Mouse (Mus musculus): ENCODE data around the gene Gm20388.

The Gm20388 gene

GRCm38 (mm10) chr8:122398186-122398585 lies 2487.5 kb downstream of the Gm20388 start:
- no peak for DNase-seq (ENCODE audit: low spot score in 2 of 2)

- DNase-seq (ENCODE audit: low spot score in 2 of 2), result no peak
Observed at GRCm38 (mm10) chr8:122405146-122405805, 2494.6 kb downstream of the Gm20388 start.

GRCm38 (mm10) chr8:122407678-122408077 lies 2497.0 kb downstream of the Gm20388 start:
- DNase-seq (ENCODE audit: low spot score in 2 of 2), result no peak

- no peak for DNase-seq (ENCODE audit: low spot score in 2 of 2)
Observed at GRCm38 (mm10) chr8:122414311-122414710, 2503.7 kb downstream of the Gm20388 start.

GRCm38 (mm10) chr8:122415554-122415953 lies 2504.9 kb downstream of the Gm20388 start:
- no peak for DNase-seq (ENCODE audit: low spot score in 2 of 2)

- DNase-seq (ENCODE audit: low spot score in 2 of 2), result peak in 1 of 2 experiments; percentile 51
Observed at GRCm38 (mm10) chr8:122419881-122420555, 2509.4 kb downstream of the Gm20388 start.

GRCm38 (mm10) chr8:122421376-122422070 lies 2510.9 kb downstream of the Gm20388 start, which contains the start of gene Il17c:
TSS of gene Il17c (plus strand) at chr8:122422020.
- DNase-seq (ENCODE audit: low spot score in 2 of 2), result no peak

GRCm38 (mm10) chr8:122423217-122423616 lies 2512.6 kb downstream of the Gm20388 start:
- no peak for DNase-seq (ENCODE audit: low spot score in 2 of 2)

GRCm38 (mm10) chr8:122423659-122424058 lies 2513.0 kb downstream of the Gm20388 start:
- no peak for DNase-seq (ENCODE audit: low spot score in 2 of 2)

- DNase-seq (ENCODE audit: low spot score in 2 of 2), result no peak
Observed at GRCm38 (mm10) chr8:122426145-122426544, 2515.5 kb downstream of the Gm20388 start.

GRCm38 (mm10) chr8:122427607-122428006 lies 2517.0 kb downstream of the Gm20388 start:
- DNase-seq (ENCODE audit: low spot score in 2 of 2), result no peak

GRCm38 (mm10) chr8:122428163-122428562 lies 2517.5 kb downstream of the Gm20388 start:
- DNase-seq (ENCODE audit: low spot score in 2 of 2), result no peak

- no peak for DNase-seq (ENCODE audit: low spot score in 2 of 2)
Observed at GRCm38 (mm10) chr8:122430058-122430636, 2519.5 kb downstream of the Gm20388 start.

GRCm38 (mm10) chr8:122430646-122431045 lies 2520.0 kb downstream of the Gm20388 start:
- no peak for DNase-seq (ENCODE audit: low spot score in 2 of 2)

GRCm38 (mm10) chr8:122431694-122432442 lies 2521.2 kb downstream of the Gm20388 start:
- DNase-seq (ENCODE audit: low spot score in 2 of 2), result no peak

- DNase-seq (ENCODE audit: low spot score in 2 of 2), result no peak
Observed at GRCm38 (mm10) chr8:122432443-122433268, 2522.0 kb downstream of the Gm20388 start, which contains the start of gene Cyba. TSS of gene Cyba (minus strand) at chr8:122432930.

GRCm38 (mm10) chr8:122433269-122433905 lies 2522.7 kb downstream of the Gm20388 start:
- DNase-seq (ENCODE audit: low spot score in 2 of 2), result no peak

- no peak for DNase-seq (ENCODE audit: low spot score in 2 of 2)
Observed at GRCm38 (mm10) chr8:122435375-122435774, 2524.7 kb downstream of the Gm20388 start.

GRCm38 (mm10) chr8:122436146-122436545 lies 2525.5 kb downstream of the Gm20388 start:
- DNase-seq (ENCODE audit: low spot score in 2 of 2), result no peak

GRCm38 (mm10) chr8:122436586-122437125 lies 2526.0 kb downstream of the Gm20388 start:
- DNase-seq (ENCODE audit: low spot score in 2 of 2), result no peak
